Mouse (Mus musculus) heart, postnatal 0 days (tissue): Measurements from ENCODE around the gene Paxx. TPM values are rescaled to one million over a fixed set of nuclear protein-coding genes. Genes with fewer than 3 reads are reported as not detected.

Source experiments
- ATAC-seq: fragments of 200-750 bp; cut with Nextera tagmentation; 2 replicates; pipeline ENCODE4 v1.8.0; 2017; ENCODE audit warnings: low read depth, moderate number of reproducible peaks, moderate library complexity; ENCODE audit not compliant: insufficient read depth
- DNase-seq: peaks from one replicate; pipeline ENCODE4 v3.0.0-alpha.2; 2016; ENCODE audit warnings: low spot score
- H3K27ac ChIP-seq: fragments of 300-500 bp; sonication (generic); 2 replicates; pipeline ENCODE4 v1.5.1; 2014; ENCODE audit warnings: low read depth, mild to moderate bottlenecking
- H3K27me3 ChIP-seq: fragments of 300-500 bp; sonication (generic); 2 replicates; pipeline ENCODE4 v1.6.1; 2014; ENCODE audit warnings: low read length, mixed read lengths; ENCODE audit not compliant: control insufficient read depth, insufficient read depth
- H3K36me3 ChIP-seq: fragments of 300-500 bp; sonication (generic); replicated peaks from 2 replicates; pipeline ENCODE4 v1.6.1; 2014; ENCODE audit warnings: low read length, mixed read lengths; ENCODE audit not compliant: control insufficient read depth, insufficient read depth
- H3K4me1 ChIP-seq: fragments of 300-500 bp; sonication (generic); 2 replicates; pipeline ENCODE4 v1.6.1; 2014; ENCODE audit warnings: antibody characterized with exemption; ENCODE audit not compliant: control insufficient read depth, insufficient read depth
- H3K4me2 ChIP-seq: fragments of 300-500 bp; sonication (generic); 2 replicates; pipeline ENCODE4 v1.6.1; 2014; ENCODE audit warnings: low read depth, mild to moderate bottlenecking, low read length, moderate library complexity
- H3K4me3 ChIP-seq: fragments of 300-500 bp; sonication (generic); 2 replicates; pipeline ENCODE4 v1.5.1; 2014; ENCODE audit warnings: low read depth, low read length
- H3K9ac ChIP-seq: fragments of 300-500 bp; sonication (generic); replicated peaks from 2 replicates; pipeline ENCODE4 v1.6.1; 2014; ENCODE audit warnings: low read depth, low read length, mixed read lengths
- H3K9me3 ChIP-seq: fragments of 300-500 bp; sonication (generic); replicated peaks from 2 replicates; pipeline ENCODE4 v1.6.1; 2016; ENCODE audit warnings: low read length; ENCODE audit not compliant: control insufficient read depth
- CTCF ChIP-seq: IDR thresholded peaks from 2 replicates; pipeline ENCODE4 v1.5.1; 2016; ENCODE audit warnings: antibody characterized with exemption, control low read depth, low read depth
- EP300 ChIP-seq: IDR thresholded peaks from 2 replicates; pipeline ENCODE4 v1.6.1; 2016; ENCODE audit warnings: antibody characterized with exemption, low read depth
- WGBS: fragments of 180-500 bp; shearing (Covaris S2); extraction: QIAGEN DNeasy Blood & Tissue Kit; methylation state at CpG from one replicate; pipeline ENCODE4 v1.1.7; 2014; 5-methylcytosine and 5-hydroxymethylcytosine counted together
- polyA plus RNA-seq: library from polyadenylated mRNA; unstranded; fragments of >200 nt; fragmentation: Nextera tagmentation; extraction: Ambion mirVana; gene quantifications from 2 replicates; pipeline ENCODE4 v1.2.1, GENCODE M21; 2015
- total RNA-seq: library from RNA; depleted of rRNA; stranded (reverse); fragments of >200 nt; gene quantifications from 2 replicates; pipeline ENCODE4 v1.2.3, GENCODE M21; 2014; ENCODE audit warnings: low replicate concordance

Gene Paxx
- total and polyA plus RNA-seq, 2 experiments from 2014 or later, result 45.5 to 71.9 TPM

GRCm38 (mm10) chr2:25452951-25453350 lies 7.9 kb downstream of the Paxx start:
- Histone ChIP-seq H3K9ac (no peak overlapping the region), H3K27me3 (no peaks in the 10 kb centered on the region), H3K36me3 (peaks cover 5% of the 10 kb centered on the region; the same call in 1 of the 2 replicates), H3K4me1 (no peaks in the 10 kb centered on the region), H3K4me3 (no peak overlapping the region), H3K27ac (no peak overlapping the region), H3K9me3 (no peaks in the 10 kb centered on the region), H3K4me2 (no peak overlapping the region)
- no peak for DNase-seq
- WGBS, result 45% methylated on average over 1 of the region's 1 CpGs
- TF ChIP-seq EP300, result no peak
- TF ChIP-seq CTCF, result no peak
- ATAC-seq, result no peak

- ATAC-seq (no peak), DNase-seq (no peak)
- TF ChIP-seq EP300, result no peak
- TF ChIP-seq CTCF, result no peak
- Histone ChIP-seq H3K27me3 (no peaks in the 10 kb centered on the region), H3K36me3 (peaks cover 15% of the 10 kb centered on the region; the same call in 1 of the 2 replicates), H3K9me3 (no peaks in the 10 kb centered on the region), H3K9ac (no peak overlapping the region), H3K27ac (no peak overlapping the region), H3K4me2 (no peak overlapping the region), H3K4me3 (no peak overlapping the region), H3K4me1 (no peaks in the 10 kb centered on the region)
- 70% methylated on average over 8 of the region's 8 CpGs for WGBS
Observed at GRCm38 (mm10) chr2:25450853-25451647, 9.8 kb downstream of the Paxx start.

- H3K27ac ChIP-seq, result no peak overlapping the region
- TF ChIP-seq CTCF (no peak), EP300 (no peak)
- peaks cover 62% of the 10 kb centered on the region for H3K36me3 ChIP-seq
- no peaks in the 10 kb centered on the region for H3K9me3 ChIP-seq
- H3K4me3 ChIP-seq, result no peak overlapping the region
- WGBS, result 78% methylated on average over 14 of the region's 14 CpGs
- DNase-seq (no peak), ATAC-seq (no peak)
- no peak overlapping the region for H3K9ac ChIP-seq
- H3K4me1 ChIP-seq, result no peaks in the 10 kb centered on the region
- H3K27me3 ChIP-seq, result no peaks in the 10 kb centered on the region
- no peak overlapping the region for H3K4me2 ChIP-seq
Observed at GRCm38 (mm10) chr2:25442682-25443081, 18.2 kb downstream of the Paxx start.

GRCm38 (mm10) chr2:25441067-25441466 lies 19.8 kb downstream of the Paxx start:
- no peak overlapping the region for H3K4me3 ChIP-seq
- H3K4me1 ChIP-seq, result no peaks in the 10 kb centered on the region
- ATAC-seq (no peak), DNase-seq (no peak)
- no peaks in the 10 kb centered on the region for H3K9me3 ChIP-seq
- H3K4me2 ChIP-seq, result no peak overlapping the region
- H3K36me3 ChIP-seq, result peaks cover 51% of the 10 kb centered on the region
- no peaks in the 10 kb centered on the region for H3K27me3 ChIP-seq
- H3K9ac ChIP-seq, result no peak overlapping the region
- WGBS, result 80% methylated on average over 20 of the region's 20 CpGs
- no peak overlapping the region for H3K27ac ChIP-seq
- no peak for TF ChIP-seq CTCF
- TF ChIP-seq EP300, result no peak

- no peak for DNase-seq
- Histone ChIP-seq H3K4me2 (no peak overlapping the region), H3K36me3 (peaks cover 24% of the 10 kb centered on the region), H3K27me3 (no peaks in the 10 kb centered on the region), H3K9ac (no peak overlapping the region), H3K4me3 (no peak overlapping the region), H3K27ac (no peak overlapping the region), H3K4me1 (no peaks in the 10 kb centered on the region), H3K9me3 (no peaks in the 10 kb centered on the region)
- ATAC-seq, result no peak
- TF ChIP-seq CTCF (no peak), EP300 (no peak)
- WGBS, result 92% methylated on average over 10 of the region's 10 CpGs
Observed at GRCm38 (mm10) chr2:25436286-25436820, 24.5 kb downstream of the Paxx start.

GRCm38 (mm10) chr2:25434292-25434691 lies 26.6 kb downstream of the Paxx start:
- no peak for ATAC-seq
- DNase-seq, result no peak
- Histone ChIP-seq H3K9ac (no peak overlapping the region), H3K27me3 (no peaks in the 10 kb centered on the region), H3K36me3 (peaks cover 22% of the 10 kb centered on the region), H3K9me3 (no peaks in the 10 kb centered on the region), H3K4me1 (no peaks in the 10 kb centered on the region; the same call in 1 of the 2 replicates), H3K4me2 (no peak overlapping the region), H3K4me3 (no peak overlapping the region), H3K27ac (no peak overlapping the region)
- WGBS, result 88% methylated on average over 7 of the region's 8 CpGs
- TF ChIP-seq CTCF (no peak), EP300 (no peak)
